Mouse (Mus musculus) cortical plate, adult 2 months (tissue): Measurements from ENCODE around the gene Ttll8.

Source experiments
- CTCF ChIP-seq: fragments of 200-500 bp; IDR thresholded peaks from 2 replicates; pipeline ENCODE4 v1.5.1; 2011; ENCODE audit warnings: mild to moderate bottlenecking, control low read depth, low read length; ENCODE audit not compliant: insufficient read depth; ENCODE audit errors: extremely low read depth
- POLR2A ChIP-seq: fragments of 200-500 bp; IDR thresholded peaks from 2 replicates; pipeline ENCODE4 v1.6.1; 2011; ENCODE audit warnings: mild to moderate bottlenecking, low read length, control low read depth; ENCODE audit not compliant: insufficient read depth; ENCODE audit errors: extremely low read depth

DNA sequence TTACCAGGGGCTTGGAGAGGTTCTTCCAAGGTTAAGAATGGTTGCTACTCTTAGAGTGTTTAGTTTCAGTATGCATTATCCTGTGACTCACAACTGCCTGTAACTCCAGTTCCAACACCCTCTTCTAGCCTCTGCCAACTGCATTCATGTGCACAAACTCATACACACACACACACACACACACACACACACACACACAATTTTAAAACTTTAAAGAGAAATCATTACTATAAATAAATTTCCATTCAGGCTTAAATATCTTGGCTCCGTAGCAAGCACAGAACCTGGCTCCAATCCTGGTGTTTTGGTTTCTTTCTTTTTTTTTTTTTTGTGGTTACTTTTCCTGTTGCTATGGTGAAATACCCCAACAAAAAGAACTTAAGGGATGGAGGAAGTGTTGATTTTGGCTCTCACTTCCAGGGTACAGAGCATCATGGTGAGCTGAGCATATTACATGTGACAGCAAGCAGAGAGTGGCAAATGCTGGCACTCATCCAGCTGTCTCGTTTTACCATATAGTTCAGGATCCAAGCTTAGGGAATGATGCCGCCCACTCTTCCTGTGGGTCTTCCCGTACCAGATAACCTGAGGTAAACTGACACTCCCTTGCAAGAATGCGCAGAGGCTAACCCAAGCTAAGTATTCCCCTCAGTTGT is 10.2 kb downstream of the Ttll8 start:
- TF ChIP-seq CTCF (no peak), POLR2A (no peak)
